Mouse (Mus musculus) small intestine, adult 2 months (tissue): ENCODE results near the gene Crebbp.

ENCODE experiments used
- CTCF ChIP-seq: fragments of 200-500 bp; IDR thresholded peaks from 2 replicates; pipeline ENCODE4 v1.5.1; 2012; ENCODE audit warnings: low read depth, mild to moderate bottlenecking, control low read depth, inconsistent platforms, low read length, moderate library complexity, mixed read lengths; ENCODE audit not compliant: insufficient replicate concordance, insufficient read length; ENCODE audit errors: extremely low read depth
- POLR2A ChIP-seq: fragments of 200-500 bp; IDR thresholded peaks from 2 replicates; pipeline ENCODE4 v1.6.1; 2012; ENCODE audit warnings: low read depth, mild to moderate bottlenecking, control low read depth, inconsistent platforms, low read length, moderate library complexity

DNA sequence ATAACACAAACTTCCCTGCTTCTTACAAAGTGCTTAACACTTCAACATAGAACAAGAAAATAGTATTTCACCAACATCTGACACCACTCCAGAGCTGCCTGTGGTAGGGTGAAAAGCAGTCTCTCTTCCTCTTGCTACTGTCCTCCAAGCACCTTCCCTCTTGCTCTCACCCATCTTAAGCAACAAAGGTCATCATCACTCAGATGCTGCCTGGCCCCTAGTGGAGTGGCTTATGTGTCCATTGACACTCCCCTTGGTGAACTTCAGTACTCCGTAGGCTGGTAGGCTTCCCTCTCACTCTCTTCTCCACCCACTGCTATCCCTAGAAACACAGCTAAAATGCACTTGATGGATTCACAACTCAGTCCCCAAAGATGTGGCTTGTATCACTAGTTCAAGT lies 3.5 kb downstream of the Crebbp start:
- TF ChIP-seq POLR2A (no peak), CTCF (no peak)
